Mouse (Mus musculus) 3T3-L1 (cell line): ENCODE data around the gene Aox2.

Source experiments
- DNase-seq: peaks from one replicate; pipeline ENCODE4 v3.0.0-alpha.2; 2015; ENCODE audit warnings: low read depth, low spot score

Gene Aox2

DNA sequence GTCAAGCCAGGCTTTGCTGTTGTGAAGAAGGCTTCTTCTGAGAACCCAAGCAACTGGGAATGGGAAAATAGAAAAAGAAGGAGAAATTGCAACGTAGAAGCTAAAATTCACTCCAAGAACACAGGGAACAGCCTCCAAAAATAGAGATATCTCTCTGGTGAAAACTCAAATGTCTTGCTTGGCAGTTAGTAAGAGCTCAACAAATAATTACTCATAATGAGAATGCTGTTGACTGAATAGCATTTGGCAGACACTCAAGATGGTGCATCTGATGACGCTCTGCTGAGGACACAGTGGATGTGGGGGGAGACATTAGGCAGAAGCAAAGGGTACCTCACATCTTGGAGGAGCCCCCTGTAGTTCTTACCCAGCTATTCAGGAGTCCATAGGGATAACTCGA lies 10.0 kb downstream of the Aox2 start:
- DNase-seq, result no peak

DNA sequence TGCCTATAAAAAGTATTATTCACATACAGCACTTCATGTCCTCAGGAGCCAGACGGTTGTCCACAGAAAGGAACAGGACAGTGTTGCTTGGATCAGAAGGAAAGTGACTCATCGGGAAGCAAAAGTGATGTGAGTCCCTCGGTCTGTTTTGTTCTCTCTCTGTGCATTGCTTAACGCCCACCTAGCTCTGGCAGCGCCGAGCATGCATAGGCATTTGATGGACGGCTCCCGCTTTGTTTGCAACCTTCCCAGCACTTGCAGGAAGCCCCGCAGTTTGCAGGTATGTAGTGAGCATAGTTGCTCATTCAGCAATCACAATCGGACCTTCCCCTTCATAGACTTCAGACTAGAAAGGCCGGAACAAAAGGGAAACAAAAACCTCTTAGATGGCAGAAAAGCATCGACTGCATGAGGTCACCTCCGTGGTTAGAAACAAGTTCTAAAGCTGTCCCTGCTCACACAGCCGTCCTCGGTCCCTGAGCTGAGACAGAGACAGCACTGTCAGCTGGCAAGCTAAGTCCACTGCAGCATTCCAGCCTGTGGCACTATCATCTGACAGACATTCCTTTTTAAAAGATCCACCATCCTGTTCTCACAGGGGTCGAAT lies 11.8 kb downstream of the Aox2 start:
- DNase-seq, result no peak

GRCm38 (mm10) chr1:58291394-58292300 lies 13.5 kb downstream of the Aox2 start:
- no peak for DNase-seq

DNA sequence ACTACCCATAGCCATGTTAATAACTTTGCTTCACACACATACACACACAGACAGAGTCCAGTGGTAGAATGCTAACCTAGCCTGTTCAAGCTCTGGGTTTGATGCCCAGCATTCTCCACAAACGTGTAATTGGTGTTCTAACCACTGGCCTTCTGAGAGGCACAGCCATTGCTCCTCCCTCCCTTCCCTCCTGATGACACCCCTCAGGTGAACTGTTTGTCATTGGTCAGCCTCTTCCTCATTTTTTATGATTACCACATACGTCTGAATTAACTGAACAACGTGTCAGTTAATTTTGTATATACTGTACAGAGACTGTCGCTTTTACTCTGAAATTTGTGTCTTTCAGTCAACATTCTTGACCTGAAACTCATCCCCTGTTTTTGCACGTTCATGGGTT lies 16.6 kb downstream of the Aox2 start:
- DNase-seq, result no peak

- DNase-seq, result peak; percentile 87
Measured at GRCm38 (mm10) chr1:58296278-58296677, 18.2 kb downstream of the Aox2 start.

GRCm38 (mm10) chr1:58296821-58297220 lies 18.7 kb downstream of the Aox2 start:
- no peak for DNase-seq

- peak; percentile 40 for DNase-seq
Measured at GRCm38 (mm10) chr1:58298347-58298746, 20.2 kb downstream of the Aox2 start.

DNA sequence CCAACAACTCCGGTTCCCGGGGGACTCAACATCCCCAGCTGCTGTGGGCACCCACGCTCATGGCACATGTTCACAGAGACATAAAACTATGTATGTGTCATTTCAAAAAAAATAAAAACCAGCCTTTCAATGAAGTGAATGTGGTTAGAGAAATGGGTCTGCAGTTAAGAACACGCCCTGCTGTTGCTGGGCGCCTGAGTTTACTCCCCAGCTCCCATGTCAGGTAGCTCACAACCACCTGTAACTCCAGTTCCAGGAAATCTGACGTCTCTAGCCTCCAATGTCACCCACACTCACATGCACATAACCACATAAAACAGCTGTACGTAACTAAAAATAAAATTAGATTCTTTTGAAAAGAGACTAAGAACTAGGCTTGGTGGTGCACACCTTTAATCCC lies 22.9 kb downstream of the Aox2 start:
- no peak for DNase-seq

- no peak for DNase-seq
Measured at GRCm38 (mm10) chr1:58302015-58302414, 23.9 kb downstream of the Aox2 start.

DNA sequence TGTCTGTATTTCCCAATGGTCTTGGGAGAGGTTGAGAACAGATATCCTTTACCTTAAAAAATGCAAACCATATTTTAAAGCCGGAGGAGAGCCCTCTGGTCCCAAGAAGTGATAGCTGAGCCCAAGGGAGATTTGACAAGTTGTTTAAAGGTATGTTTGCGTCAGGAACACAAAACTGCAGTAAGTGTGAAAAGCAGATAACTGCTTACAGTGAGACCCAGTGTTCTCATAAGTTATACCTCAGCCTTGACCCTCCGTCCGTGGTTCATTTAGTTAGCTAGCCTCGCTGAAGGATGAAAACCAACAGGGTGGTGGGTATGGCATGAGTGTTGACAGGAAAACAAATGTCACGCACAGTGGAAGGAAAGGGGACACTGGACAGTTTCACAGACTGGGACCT lies 24.9 kb downstream of the Aox2 start:
- DNase-seq, result no peak

DNA sequence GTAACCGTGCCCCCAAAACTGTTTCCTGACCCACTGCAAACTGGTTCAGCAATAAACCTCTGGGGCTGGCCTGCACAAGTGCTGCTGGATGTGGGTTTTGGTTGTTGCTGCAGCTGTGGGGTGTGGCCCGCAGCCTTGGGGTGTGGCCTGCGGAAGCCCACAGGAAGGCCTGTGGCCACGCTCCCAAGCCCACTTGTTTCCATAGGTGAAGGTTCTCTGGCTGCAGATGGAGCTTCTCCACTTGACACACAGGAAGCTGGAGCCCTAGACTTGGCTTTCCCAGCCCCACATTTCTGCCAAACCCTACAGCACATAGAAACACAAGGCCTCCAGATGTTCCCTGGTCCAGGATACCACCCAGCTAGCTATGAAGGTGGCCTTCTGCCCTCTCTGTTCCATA lies 25.6 kb downstream of the Aox2 start:
- DNase-seq, result peak; percentile 82

DNA sequence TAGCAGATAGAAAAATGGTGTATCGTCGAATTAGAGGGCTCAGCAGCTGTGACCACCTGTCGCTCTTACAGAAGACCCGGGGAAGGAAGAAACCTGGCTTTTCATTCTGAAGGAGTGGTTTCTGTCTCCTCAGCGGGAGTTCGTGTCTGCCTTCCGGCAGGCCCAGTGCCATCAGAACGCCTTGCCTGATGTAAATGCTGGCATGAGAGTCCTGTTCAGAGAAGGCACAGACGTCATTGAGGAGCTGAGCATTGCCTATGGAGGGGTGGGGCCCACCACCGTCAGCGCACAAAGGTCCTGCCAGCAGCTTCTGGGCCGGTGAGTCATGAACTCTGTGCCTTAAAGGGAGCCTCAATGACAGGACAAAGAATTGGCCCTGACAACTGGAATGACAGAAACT lies 26.2 kb downstream of the Aox2 start:
- DNase-seq, result peak; percentile 89

DNA sequence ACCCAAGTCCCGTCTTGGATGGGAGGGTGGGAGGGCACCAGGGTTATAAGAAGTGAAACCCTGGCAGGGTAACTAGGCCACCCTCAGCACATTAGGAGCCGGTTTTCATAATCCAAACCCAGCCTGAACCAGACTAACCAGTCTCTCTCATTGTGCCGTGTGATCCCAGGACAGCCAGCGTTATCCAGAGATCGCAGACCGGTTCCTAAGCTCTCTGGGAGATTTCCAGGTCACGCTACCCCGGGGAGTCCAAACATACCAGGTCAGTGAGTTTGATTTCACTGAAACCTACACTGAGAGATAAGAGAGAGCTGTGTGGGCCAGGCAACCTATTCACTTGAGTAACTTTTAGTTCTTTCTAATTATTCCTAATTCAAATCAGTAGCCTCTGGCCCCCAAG lies 29.1 kb downstream of the Aox2 start:
- DNase-seq, result no peak

GRCm38 (mm10) chr1:58308594-58308993 lies 30.5 kb downstream of the Aox2 start:
- DNase-seq, result no peak

DNA sequence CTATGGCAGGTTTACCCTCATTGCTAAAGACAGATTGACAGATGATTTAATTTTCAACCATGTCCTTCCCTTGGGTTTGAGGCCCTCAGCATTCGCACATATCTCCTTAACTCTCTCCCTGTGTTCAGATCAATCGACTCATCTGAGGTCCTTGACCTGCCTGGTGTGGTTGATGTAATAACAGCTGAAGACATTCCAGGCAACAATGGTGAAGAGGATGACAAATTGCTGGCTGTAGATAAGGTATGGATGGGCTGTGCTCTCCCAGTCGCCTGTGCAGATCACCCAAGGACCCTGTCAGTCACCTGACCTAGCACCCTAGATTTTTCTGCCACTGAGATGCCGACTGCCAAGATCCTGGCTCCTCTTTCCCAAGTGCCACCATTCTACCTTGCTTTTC lies 31.7 kb downstream of the Aox2 start:
- no peak for DNase-seq

GRCm38 (mm10) chr1:58311221-58311864 lies 33.2 kb downstream of the Aox2 start:
- no peak for DNase-seq

DNA sequence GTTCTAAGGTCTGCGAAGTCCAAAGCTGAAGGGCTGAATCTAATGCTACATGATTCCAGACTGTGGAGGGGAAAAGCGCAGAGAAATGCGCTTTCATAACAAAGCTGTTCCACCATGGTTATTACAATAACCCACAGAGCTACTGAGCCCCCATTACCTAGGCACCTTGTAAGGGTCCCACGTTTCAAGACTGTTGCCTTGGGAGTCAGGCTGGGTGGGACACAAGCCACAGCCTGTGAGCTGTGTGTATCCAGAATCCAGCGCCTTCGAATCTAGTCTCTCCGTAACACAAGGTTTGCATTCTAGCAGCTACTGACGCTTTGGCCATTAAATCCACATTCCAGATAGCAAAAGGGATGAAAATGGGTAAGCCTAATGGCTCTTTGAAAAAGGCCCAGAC lies 35.0 kb downstream of the Aox2 start:
- DNase-seq, result no peak

GRCm38 (mm10) chr1:58315532-58315931 lies 37.4 kb downstream of the Aox2 start:
- DNase-seq, result no peak

DNA sequence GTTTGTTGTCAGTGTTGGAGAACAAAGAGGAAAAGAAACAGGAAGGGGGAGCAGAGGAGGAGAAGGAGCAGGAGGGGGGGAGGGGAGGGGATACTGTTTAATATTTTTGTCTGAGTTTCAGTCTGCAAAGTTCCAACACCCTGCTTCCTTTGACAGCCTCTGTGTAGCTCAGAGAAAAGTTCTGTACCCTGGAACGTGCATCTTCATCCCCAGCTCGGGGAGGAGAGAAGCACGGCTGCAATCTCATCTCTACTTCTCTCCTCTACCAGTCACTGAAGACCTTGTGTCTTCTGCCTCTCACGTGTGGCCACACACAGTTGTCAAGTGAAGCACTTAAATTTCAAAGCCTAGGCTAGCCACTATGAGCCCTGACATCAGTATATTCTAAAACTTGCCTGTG lies 55.1 kb downstream of the Aox2 start:
- DNase-seq, result no peak

GRCm38 (mm10) chr1:58339901-58340300 lies 61.8 kb downstream of the Aox2 start:
- no peak for DNase-seq

DNA sequence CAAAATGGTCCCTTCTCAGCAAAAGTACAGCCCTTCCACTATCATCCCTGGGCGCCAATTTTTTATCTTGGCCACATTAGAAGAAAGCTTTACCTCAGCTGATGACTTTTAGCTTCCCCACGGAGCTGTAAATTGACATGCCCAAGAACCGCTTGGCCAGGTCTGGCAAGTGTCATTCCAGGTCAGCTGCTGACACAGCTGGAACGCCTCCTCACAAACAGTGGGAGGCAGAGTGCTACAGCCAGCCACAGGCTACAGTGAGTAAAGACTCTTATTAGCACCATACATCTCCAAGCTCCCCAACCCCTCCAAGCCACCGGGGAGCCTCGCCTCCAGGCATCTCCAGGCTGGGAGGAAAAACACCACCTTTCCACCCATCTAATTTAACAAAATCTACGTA lies 63.5 kb downstream of the Aox2 start:
- DNase-seq, result no peak

DNA sequence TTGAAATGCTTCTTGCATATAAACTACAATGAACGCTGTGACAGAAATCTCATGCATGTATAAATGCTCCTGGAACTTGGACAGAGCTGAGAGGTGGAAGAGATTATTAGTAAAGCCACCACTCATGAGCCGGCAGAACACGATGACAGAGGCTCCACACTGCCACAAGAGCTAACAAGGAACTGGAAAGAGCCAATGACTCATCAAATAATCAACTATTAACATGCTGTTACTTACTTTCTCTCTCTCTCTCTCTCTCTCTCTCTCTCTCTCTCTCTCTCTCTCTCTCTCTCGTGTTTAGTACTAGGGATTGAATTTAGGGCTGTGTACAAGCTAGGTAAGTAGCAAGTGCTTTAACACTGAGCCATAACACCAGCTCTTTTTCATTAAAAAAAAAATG lies 65.7 kb downstream of the Aox2 start:
- DNase-seq, result no peak

GRCm38 (mm10) chr1:58344570-58344969 lies 66.4 kb downstream of the Aox2 start:
- DNase-seq, result no peak
